In the genomic region with DNA sequence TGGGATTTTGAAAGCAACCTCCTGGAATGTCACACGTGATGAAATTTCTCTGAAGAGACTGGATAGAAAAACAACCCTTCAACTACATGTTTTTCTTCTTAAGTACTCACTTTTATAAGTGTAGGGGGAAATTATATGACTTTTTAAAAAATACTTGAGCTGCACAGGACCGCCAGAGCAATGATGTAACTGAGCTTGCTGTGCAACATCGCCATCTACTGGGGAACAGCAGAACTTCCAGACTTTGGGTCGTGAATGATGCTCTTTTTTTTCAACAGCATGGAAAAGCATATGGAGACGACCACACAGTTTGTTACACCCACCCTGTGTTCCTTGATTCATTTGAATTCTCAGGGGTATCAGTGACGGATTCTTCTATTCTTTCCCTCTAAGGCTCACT, we compare ENCODE assay signal across 8 mouse cellular contexts. TPM values are rescaled to one million over a fixed set of nuclear protein-coding genes. Genes with fewer than 3 reads are reported as not detected.
DNase-seq lines count a peak whose midpoint lies in the region; ATAC-seq and TF ChIP-seq lines count a peak whose summit lies in the region.

No protein-coding gene starts in this region.

- H3K27me3 ChIP-seq in Patski, result peaks cover 19% of the 10 kb centered on the region

- POLR2A ChIA-PET in Patski (lab: Charles Lee), result no interaction called here

- peak; percentile 88 for TF ChIP-seq CTCF in Patski (IDR thresholded peaks at IDR 0.05)

- ATAC-seq in cerebellum, adult (ENCODE audit: insufficient number of reproducible peaks, low FRiP score, low TSS enrichment), result 0 out of 2 replicates have a peak, but pooled peaks have one; percentile 32
- ATAC-seq in Patski, result no peak

- CTCF ChIA-PET in Patski (lab: Charles Lee), result interaction anchor here (0.9 kb wide), 1 partner anchor 38 kb away, joined by 3 read pairs; no protein-coding TSS in a partner anchor

- no peak for DNase-seq in cerebellum, adult 11-12 months
- peak; percentile 9 for DNase-seq in Patski (ENCODE audit: low read depth, low spot score)
- DNase-seq in cerebellum, postnatal 4 days (ENCODE audit: low spot score in 2 of 2), result peak; percentile 45 to 74
- DNase-seq in gastrocnemius, postnatal 10 days, result peak; percentile 48
- peak; percentile 32 to 70 for DNase-seq in layer of hippocampus, adult 8-10 months (ENCODE audit: low spot score in 2 of 2)
- DNase-seq in lung, postnatal 25 days (ENCODE audit: low spot score), result peak; percentile 48
- peak; percentile 84 for DNase-seq in retina, postnatal 1 day

- in situ Hi-C loops in Patski (cut with MboI; ENCODE audit: low pct_unique_long_range_greater_than_20kb), result loop anchor here (5.0 to 10.0 kb wide), 2 partner anchors 65 to 168 kb away; a partner anchor contains a TSS

RNA-seq across cellular contexts. Expression of a gene that starts 8.9 kb away (rescaled TPM):
- not detected for polyA plus RNA-seq in Patski (2021)
- not detected for total RNA-seq in gastrocnemius, postnatal 10 days (2021)
- total RNA-seq in layer of hippocampus, adult 8-10 months (2022), result not detected

RNA-seq across cellular contexts. Expression of a gene that starts 39.8 kb away (rescaled TPM):
- polyA plus RNA-seq in Patski (2021), result 0.04 TPM
- total RNA-seq in gastrocnemius, postnatal 10 days (2021), result 1 to 10 TPM; 2.3 to 4.3 TPM
- 10 to 100 TPM in 1 of 4 experiments, 1 to 10 TPM in 3; 2.1 to 11.1 (median 4.4) TPM for total RNA-seq in layer of hippocampus, adult 8-10 months (2022)

RNA-seq across cellular contexts. Expression of a gene that starts 47.4 kb away (rescaled TPM):
- not detected for polyA plus RNA-seq in Patski (2021)
- total RNA-seq in gastrocnemius, postnatal 10 days (2021), result not detected
- not detected for total RNA-seq in layer of hippocampus, adult 8-10 months (2022)

RNA-seq across cellular contexts. Expression of a gene that starts 56.8 kb away (rescaled TPM):
- polyA plus RNA-seq in Patski (2021), result not detected
- total RNA-seq in gastrocnemius, postnatal 10 days (2021), result 100 to 1,000 TPM; 115 to 141 TPM
- total RNA-seq in layer of hippocampus, adult 8-10 months (2022), result under 1 TPM in 2 of 4 experiments, not detected in 2; 0.31 to 0.40 TPM
